Mouse (Mus musculus): Measurements from ENCODE around the gene Gpc6.

The Gpc6 gene

GRCm38 (mm10) chr14:117930105-117930847 lies 1005.2 kb downstream of the Gpc6 start:
- DNase-seq (ENCODE audit: low read depth, low spot score), result peak; percentile 90

GRCm38 (mm10) chr14:117930848-117931816 lies 1006.0 kb downstream of the Gpc6 start:
- no peak for DNase-seq (ENCODE audit: low read depth, low spot score)

- peak; percentile 67 for DNase-seq (ENCODE audit: low read depth, low spot score)
Observed at GRCm38 (mm10) chr14:117932163-117932851, 1007.2 kb downstream of the Gpc6 start.

GRCm38 (mm10) chr14:117938554-117938953 lies 1013.4 kb downstream of the Gpc6 start:
- DNase-seq (ENCODE audit: low read depth, low spot score), result peak; percentile 38

- no peak for DNase-seq (ENCODE audit: low read depth, low spot score)
Observed at GRCm38 (mm10) chr14:117939471-117939870, 1014.4 kb downstream of the Gpc6 start.

- DNase-seq (ENCODE audit: low read depth, low spot score), result no peak
Observed at GRCm38 (mm10) chr14:117945920-117946503, 1020.9 kb downstream of the Gpc6 start.

- DNase-seq (ENCODE audit: low read depth, low spot score), result no peak
Observed at GRCm38 (mm10) chr14:117951265-117951664, 1026.2 kb downstream of the Gpc6 start.

GRCm38 (mm10) chr14:117951686-117952085 lies 1026.6 kb downstream of the Gpc6 start:
- peak; percentile 44 for DNase-seq (ENCODE audit: low read depth, low spot score)

- no peak for DNase-seq (ENCODE audit: low read depth, low spot score)
Observed at GRCm38 (mm10) chr14:117956051-117956450, 1030.9 kb downstream of the Gpc6 start.

GRCm38 (mm10) chr14:117958389-117958788 lies 1033.3 kb downstream of the Gpc6 start:
- DNase-seq (ENCODE audit: low read depth, low spot score), result no peak

GRCm38 (mm10) chr14:117961267-117961666 lies 1036.2 kb downstream of the Gpc6 start:
- no peak for DNase-seq (ENCODE audit: low read depth, low spot score)

- DNase-seq (ENCODE audit: low read depth, low spot score), result no peak
Observed at GRCm38 (mm10) chr14:117961844-117962243, 1036.7 kb downstream of the Gpc6 start.

- DNase-seq (ENCODE audit: low read depth, low spot score), result peak; percentile 57
Observed at GRCm38 (mm10) chr14:117962453-117962852, 1037.3 kb downstream of the Gpc6 start.

GRCm38 (mm10) chr14:117972576-117972975 lies 1047.5 kb downstream of the Gpc6 start:
- no peak for DNase-seq (ENCODE audit: low read depth, low spot score)

GRCm38 (mm10) chr14:117981532-117981931 lies 1056.4 kb downstream of the Gpc6 start:
- DNase-seq (ENCODE audit: low read depth, low spot score), result no peak

GRCm38 (mm10) chr14:117988444-117988843 lies 1063.3 kb downstream of the Gpc6 start:
- DNase-seq (ENCODE audit: low read depth, low spot score), result no peak

GRCm38 (mm10) chr14:117990203-117990602 lies 1065.1 kb downstream of the Gpc6 start:
- DNase-seq (ENCODE audit: low read depth, low spot score), result no peak

- no peak for DNase-seq (ENCODE audit: low read depth, low spot score)
Observed at GRCm38 (mm10) chr14:117992600-117993256, 1067.6 kb downstream of the Gpc6 start.

- DNase-seq (ENCODE audit: low read depth, low spot score), result no peak
Observed at GRCm38 (mm10) chr14:117993845-117994244, 1068.7 kb downstream of the Gpc6 start.

- no peak for DNase-seq (ENCODE audit: low read depth, low spot score)
Observed at GRCm38 (mm10) chr14:118004434-118004833, 1079.3 kb downstream of the Gpc6 start.

GRCm38 (mm10) chr14:118005697-118006096 lies 1080.6 kb downstream of the Gpc6 start:
- peak; percentile 20 for DNase-seq (ENCODE audit: low read depth, low spot score)

All from R1 (cell line).